Comparison of ENCODE assay signal across 13 mouse cellular contexts in the genomic region with DNA sequence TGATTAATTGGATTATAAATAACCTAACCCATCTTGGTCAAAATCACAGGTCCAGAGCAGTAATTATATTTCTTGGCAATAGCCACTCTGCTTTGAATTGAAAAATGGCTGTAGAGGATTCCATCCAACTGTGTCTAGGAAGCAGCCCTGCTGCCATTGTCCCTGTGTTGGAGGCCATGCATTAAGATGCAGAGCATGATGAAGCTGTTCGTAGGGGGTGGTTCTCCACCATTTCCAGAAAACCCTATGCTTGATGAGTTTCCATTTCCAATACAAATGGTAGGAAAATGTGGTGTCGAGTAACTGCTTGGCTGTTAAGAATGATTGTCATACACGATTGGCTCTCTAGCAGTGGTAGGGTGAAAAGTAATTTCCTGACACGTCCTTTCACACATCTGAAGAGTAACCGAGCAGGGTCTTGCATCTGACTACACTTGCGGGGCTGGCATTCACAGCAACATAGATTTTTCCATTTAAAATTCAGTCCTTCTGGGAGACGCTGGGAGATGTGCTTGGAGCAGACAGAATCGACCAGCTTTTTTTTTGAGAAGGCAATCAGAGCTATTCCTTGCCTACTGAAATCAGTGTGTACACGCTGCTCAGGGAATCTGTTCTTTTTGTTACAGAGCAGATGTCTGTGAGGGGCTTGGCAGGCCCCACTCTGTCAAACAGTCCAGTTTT.
DNase-seq lines count a peak whose midpoint lies in the region; ATAC-seq and TF ChIP-seq lines count a peak whose summit lies in the region.
"Had no signal": no experiment of that assay in that cellular context is flagged by ENCODE, and none has a peak within 500 bp of the region (broad histone marks: within the 10 kb centered on the region; RNA-seq: fewer than 3 reads in every experiment).

No protein-coding gene starts in this region.

- H3K9ac ChIP-seq in heart, embryonic 11.5 days (ENCODE audit: low read depth, low read length) = no peak overlapping the region
- no peak overlapping the region for H3K9ac ChIP-seq in forebrain, embryonic 14.5 days (ENCODE audit: low read length)
- no peak overlapping the region for H3K9ac ChIP-seq in midbrain, postnatal 0 days (replicated peaks; ENCODE audit: low read length, poor library complexity, severe bottlenecking)
- no peak overlapping the region for H3K9ac ChIP-seq in intestine, postnatal 0 days (ENCODE audit: low read depth, low read length)

- 56% methylated on average over 9 of the region's 9 CpGs for WGBS in heart, embryonic 11.5 days (ENCODE audit: insufficient replicate concordance)
- 46% methylated on average over 9 of the region's 9 CpGs for WGBS in forebrain, embryonic 14.5 days
- WGBS in midbrain, postnatal 0 days = 32% methylated on average over 9 of the region's 9 CpGs
- WGBS in intestine, postnatal 0 days = 72% methylated on average over 9 of the region's 9 CpGs

- H3K9me3 ChIP-seq in heart, embryonic 11.5 days (replicated peaks; ENCODE audit: control insufficient read depth, low read length) = no peaks in the 10 kb centered on the region
- H3K9me3 ChIP-seq in forebrain, embryonic 14.5 days (replicated peaks; ENCODE audit: control insufficient read depth, low read length) = no peaks in the 10 kb centered on the region
- H3K9me3 ChIP-seq in midbrain, postnatal 0 days (ENCODE audit: low read length) = no peaks in the 10 kb centered on the region
- no peaks in the 10 kb centered on the region for H3K9me3 ChIP-seq in intestine, postnatal 0 days (ENCODE audit: control insufficient read depth)

- DNase-seq in heart, adult 11 months = peak; percentile 39
- peak; percentile 86 for DNase-seq in forebrain, embryonic 14.5 days (ENCODE audit: low spot score)
- DNase-seq in layer of hippocampus, adult 18-20 months (ENCODE audit: low spot score in 2 of 2) = peak; percentile 50 to 58
- peak; percentile 46 for DNase-seq in midbrain, postnatal 0 days (ENCODE audit: low spot score)
- no peak for DNase-seq in kidney, adult 8-10 months
- no peak for DNase-seq in adrenal gland, adult 18-20 months (ENCODE audit: low spot score in 2 of 2)
- DNase-seq: cerebellum, adult 11 months; kidney, adult 2 months; right cerebral cortex, postnatal 14 days had no signal

- ATAC-seq in heart, embryonic 11.5 days (replicated peaks; ENCODE audit: insufficient number of reproducible peaks, low FRiP score, low TSS enrichment) = no peak
- peak; percentile 93 for ATAC-seq in forebrain, embryonic 14.5 days
- ATAC-seq in midbrain, postnatal 0 days (ENCODE audit: low FRiP score) = peak; percentile 20; the same call in 1 of the 2 replicates
- no peak for ATAC-seq in intestine, postnatal 0 days
- ATAC-seq: lung, postnatal 0 days had no signal

- H3K4me1 ChIP-seq in heart, embryonic 11.5 days (ENCODE audit: control insufficient read depth, insufficient read depth, low read length) = 0 out of 2 replicates have a peak, but pooled peaks cover 5% of the 10 kb centered on the region
- peaks cover 8% of the 10 kb centered on the region for H3K4me1 ChIP-seq in forebrain, embryonic 14.5 days (ENCODE audit: control insufficient read depth, insufficient read depth, low read length)
- H3K4me1 ChIP-seq in midbrain, postnatal 0 days (ENCODE audit: insufficient read depth, low read length) = peaks cover 9% of the 10 kb centered on the region; the same call in 1 of the 2 replicates
- H3K4me1 ChIP-seq in intestine, postnatal 0 days (replicated peaks; ENCODE audit: control insufficient read depth, insufficient read depth, low read length) = no peaks in the 10 kb centered on the region

- H3K4me2 ChIP-seq in heart, embryonic 11.5 days = no peak overlapping the region
- H3K4me2 ChIP-seq in forebrain, embryonic 14.5 days (ENCODE audit: low read length) = no peak overlapping the region
- no peak overlapping the region for H3K4me2 ChIP-seq in midbrain, postnatal 0 days (ENCODE audit: low read depth, low read length, poor library complexity, severe bottlenecking)
- no peak overlapping the region for H3K4me2 ChIP-seq in intestine, postnatal 0 days (replicated peaks; ENCODE audit: low read depth)

- H3K36me3 ChIP-seq in heart, embryonic 11.5 days (ENCODE audit: control insufficient read depth, insufficient read depth, low read length) = no peaks in the 10 kb centered on the region
- no peaks in the 10 kb centered on the region for H3K36me3 ChIP-seq in forebrain, embryonic 14.5 days (ENCODE audit: control insufficient read depth, insufficient read depth, low read length)
- H3K36me3 ChIP-seq in midbrain, postnatal 0 days (ENCODE audit: insufficient read depth, low read length) = no peaks in the 10 kb centered on the region
- H3K36me3 ChIP-seq in intestine, postnatal 0 days (ENCODE audit: control insufficient read depth, insufficient read depth) = no peaks in the 10 kb centered on the region

- no peak overlapping the region for H3K4me3 ChIP-seq in heart, embryonic 11.5 days (ENCODE audit: low read depth, low read length)
- no peak overlapping the region for H3K4me3 ChIP-seq in forebrain, embryonic 14.5 days (ENCODE audit: low read depth, low read length)
- no peak overlapping the region for H3K4me3 ChIP-seq in midbrain, postnatal 0 days (ENCODE audit: low read depth, low read length)
- no peak overlapping the region for H3K4me3 ChIP-seq in intestine, postnatal 0 days (ENCODE audit: low read depth, low read length)
- H3K4me3 ChIP-seq: left cerebral cortex, adult 2 months had no signal

- H3K27me3 ChIP-seq in heart, embryonic 11.5 days (ENCODE audit: control insufficient read depth, insufficient read depth, low read length) = no peaks in the 10 kb centered on the region
- H3K27me3 ChIP-seq in forebrain, embryonic 14.5 days (replicated peaks; ENCODE audit: control insufficient read depth, insufficient read depth, low read length) = no peaks in the 10 kb centered on the region
- no peaks in the 10 kb centered on the region for H3K27me3 ChIP-seq in midbrain, postnatal 0 days (ENCODE audit: insufficient read depth, low read length)
- H3K27me3 ChIP-seq in intestine, postnatal 0 days (replicated peaks; ENCODE audit: control insufficient read depth, insufficient read depth, low read length) = no peaks in the 10 kb centered on the region

- H3K27ac ChIP-seq in heart, embryonic 11.5 days (ENCODE audit: low read depth, low read length) = no peak overlapping the region
- peak overlapping the region; percentile 80 for H3K27ac ChIP-seq in forebrain, embryonic 14.5 days (ENCODE audit: low read depth, low read length)
- no peak overlapping the region for H3K27ac ChIP-seq in midbrain, postnatal 0 days (ENCODE audit: low read depth, low read length)
- H3K27ac ChIP-seq in intestine, postnatal 0 days (ENCODE audit: low read depth, low read length) = no peak overlapping the region
- H3K27ac ChIP-seq: left cerebral cortex, adult 2 months had no signal

- TF ChIP-seq CTCF in midbrain, postnatal 0 days (IDR thresholded peaks at IDR 0.05) = no peak
- no peak for TF ChIP-seq CTCF in intestine, postnatal 0 days (IDR thresholded peaks at IDR 0.05; ENCODE audit: low read depth)

Comparison
In these comparisons a context has a peak if more than half of its experiments do, and no peak if none do; other contexts are left out.
1. DNase-seq: peak in heart, adult 11 months (single experiment), forebrain, embryonic 14.5 days (single experiment), layer of hippocampus, adult 18-20 months (2 of 2) and midbrain, postnatal 0 days (single experiment); none in kidney, adult 8-10 months (0 of 2) and adrenal gland, adult 18-20 months (0 of 2).
2. ATAC-seq: peak in forebrain, embryonic 14.5 days (single experiment) and midbrain, postnatal 0 days (single experiment); none in heart, embryonic 11.5 days (single experiment) and intestine, postnatal 0 days (single experiment).